Mouse (Mus musculus) embryonic facial prominence, embryonic 14.5 days (tissue): ENCODE measurements at regions not wholly inside any gene's neighbourhood (a gene's known extent, or its start where the extent isn't known, plus 50 kb on each side); places are given as distances from the start of the nearest gene placed in this dataset.

Experiments
- ATAC-seq: fragments of 200-750 bp; cut with Nextera tagmentation; 2 replicates; pipeline ENCODE4 v1.8.0; 2017; ENCODE audit warnings: low read depth, moderate number of reproducible peaks, moderate TSS enrichment
- DNase-seq: peaks from one replicate; pipeline ENCODE4 v3.0.0-alpha.2; 2015; ENCODE audit warnings: low spot score
- H3K27ac ChIP-seq: fragments of 300-500 bp; sonication (generic); replicated peaks from 2 replicates; pipeline ENCODE4 v1.5.1; 2014; ENCODE audit warnings: low read depth, mild to moderate bottlenecking, low read length, moderate library complexity
- H3K27me3 ChIP-seq: fragments of 300-500 bp; sonication (generic); replicated peaks from 2 replicates; pipeline ENCODE4 v1.6.1; 2014; ENCODE audit warnings: low read length; ENCODE audit not compliant: control insufficient read depth, insufficient read depth
- H3K36me3 ChIP-seq: fragments of 300-500 bp; sonication (generic); 2 replicates; pipeline ENCODE4 v1.6.1; 2014; ENCODE audit warnings: low read length, mixed read lengths; ENCODE audit not compliant: control insufficient read depth, insufficient read depth
- H3K4me1 ChIP-seq: fragments of 300-500 bp; sonication (generic); 2 replicates; pipeline ENCODE4 v1.6.1; 2014; ENCODE audit warnings: antibody characterized with exemption, low read length; ENCODE audit not compliant: control insufficient read depth, insufficient read depth
- H3K4me2 ChIP-seq: fragments of 300-500 bp; sonication (generic); 2 replicates; pipeline ENCODE4 v1.6.1; 2014; ENCODE audit warnings: low read depth, mild to moderate bottlenecking, low read length, moderate library complexity, mixed read lengths
- H3K4me3 ChIP-seq: fragments of 300-500 bp; sonication (generic); 2 replicates; pipeline ENCODE4 v1.5.1; 2014; ENCODE audit warnings: low read depth, mild to moderate bottlenecking, low read length
- H3K9ac ChIP-seq: fragments of 300-500 bp; sonication (generic); 2 replicates; pipeline ENCODE4 v1.6.1; 2014; ENCODE audit warnings: low read depth, mild to moderate bottlenecking, low read length, moderate library complexity, mixed read lengths
- H3K9me3 ChIP-seq: fragments of 300-500 bp; sonication (generic); 2 replicates; pipeline ENCODE4 v1.6.1; 2016; ENCODE audit warnings: low read length; ENCODE audit not compliant: control insufficient read depth
- WGBS: fragments of 180-500 bp; shearing (Covaris S2); extraction: QIAGEN DNeasy Blood & Tissue Kit; methylation state at CpG from one replicate; pipeline ENCODE4 v1.1.7; 2014; 5-methylcytosine and 5-hydroxymethylcytosine counted together

DNA sequence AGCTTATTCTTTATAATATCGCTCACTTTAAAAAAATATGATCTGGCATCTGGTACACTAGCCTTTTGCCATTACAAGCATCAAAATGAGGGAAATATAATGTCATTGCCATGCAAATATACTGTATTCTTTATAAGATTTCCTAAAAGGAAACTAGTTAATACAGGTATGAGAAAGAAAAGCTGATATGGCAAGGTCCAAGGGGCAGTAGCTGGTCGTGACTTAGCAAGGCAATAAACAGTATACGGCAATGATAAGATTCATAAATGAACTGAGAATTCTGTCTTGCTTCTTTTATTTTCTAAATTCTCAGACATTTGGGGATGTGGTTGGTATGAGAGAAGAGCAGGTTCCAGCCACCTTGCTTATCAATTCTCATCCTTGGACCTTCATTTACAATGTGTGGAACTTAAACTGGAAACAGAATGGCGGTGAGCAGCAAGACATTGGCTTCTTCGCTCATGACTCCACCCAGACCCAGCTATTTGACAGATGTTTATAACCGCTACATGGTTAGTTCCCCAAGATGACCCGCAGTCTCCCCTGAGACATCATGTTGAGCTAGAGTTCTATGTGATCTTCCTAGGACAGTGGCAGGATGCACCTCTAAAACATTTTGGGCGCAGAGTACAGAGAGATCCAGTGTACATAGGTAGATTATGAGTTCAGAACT is 797.5 kb upstream of the Adgrl4 start:
- Histone ChIP-seq H3K9me3 (no peaks in the 10 kb centered on the region), H3K9ac (no peak overlapping the region), H3K36me3 (no peaks in the 10 kb centered on the region), H3K4me1 (no peaks in the 10 kb centered on the region), H3K27ac (no peak overlapping the region), H3K27me3 (no peaks in the 10 kb centered on the region), H3K4me2 (no peak overlapping the region), H3K4me3 (no peak overlapping the region)
- no peak for ATAC-seq
- no peak for DNase-seq
- WGBS = 92% methylated on average over 8 of the region's 8 CpGs

DNA sequence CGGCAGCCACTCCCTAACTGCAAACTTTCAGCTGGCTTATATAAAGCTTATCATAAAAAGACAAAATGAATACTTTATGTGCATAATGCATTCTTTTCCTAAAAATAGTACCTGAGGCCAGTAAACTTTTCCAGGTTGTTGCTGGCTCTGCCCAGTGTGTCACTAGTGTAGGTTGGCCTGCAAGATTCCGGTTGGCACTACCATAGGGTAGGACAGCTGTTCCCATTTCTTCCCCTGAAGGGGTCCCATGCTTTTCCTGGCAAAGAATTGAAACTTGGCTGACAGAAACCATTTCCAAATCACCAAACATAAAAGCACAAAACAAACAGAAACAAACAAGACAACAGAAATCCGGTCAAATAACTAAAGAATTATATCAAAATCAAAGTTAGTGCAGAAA is 789.6 kb upstream of the Adgrl4 start:
- WGBS = 79% methylated on average over 3 of the region's 3 CpGs
- H3K27ac ChIP-seq = no peak overlapping the region
- H3K27me3 ChIP-seq = no peaks in the 10 kb centered on the region
- no peaks in the 10 kb centered on the region for H3K4me1 ChIP-seq
- no peak overlapping the region for H3K4me3 ChIP-seq
- no peak overlapping the region for H3K4me2 ChIP-seq
- no peak for ATAC-seq
- no peaks in the 10 kb centered on the region for H3K36me3 ChIP-seq
- no peak for DNase-seq
- H3K9ac ChIP-seq = no peak overlapping the region
- H3K9me3 ChIP-seq = no peaks in the 10 kb centered on the region

GRCm38 (mm10) chr3:150649783-150650565 is 787.7 kb upstream of the Adgrl4 start:
- no peaks in the 10 kb centered on the region for H3K9me3 ChIP-seq
- no peak overlapping the region for H3K4me3 ChIP-seq
- ATAC-seq = no peak
- DNase-seq = peak; percentile 44
- H3K36me3 ChIP-seq = no peaks in the 10 kb centered on the region
- no peak overlapping the region for H3K9ac ChIP-seq
- H3K27me3 ChIP-seq = no peaks in the 10 kb centered on the region
- 64% methylated on average over 3 of the region's 3 CpGs for WGBS
- no peak overlapping the region for H3K4me2 ChIP-seq
- H3K4me1 ChIP-seq = no peaks in the 10 kb centered on the region
- H3K27ac ChIP-seq = no peak overlapping the region

DNA sequence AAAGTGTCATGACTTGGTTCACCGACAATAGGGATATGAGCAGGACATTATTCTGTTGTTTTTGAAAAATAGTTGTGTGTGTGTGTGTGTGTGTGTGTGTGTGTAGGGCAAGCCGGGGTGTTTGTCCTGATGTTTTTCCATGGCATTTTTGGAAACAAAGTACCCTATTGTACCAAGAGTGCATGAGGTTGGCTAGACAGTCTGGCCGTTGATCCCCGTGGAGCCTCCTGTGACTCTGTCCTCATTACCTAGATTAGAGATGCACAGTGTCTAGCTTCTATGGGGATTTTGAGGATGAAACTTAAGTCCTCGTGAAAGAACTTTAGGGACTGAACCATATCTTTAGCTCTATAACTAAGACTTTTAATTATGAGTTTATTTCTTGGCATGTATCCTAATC is 741.9 kb upstream of the Adgrl4 start:
- DNase-seq (no peak), ATAC-seq (no peak)
- Histone ChIP-seq H3K36me3 (no peaks in the 10 kb centered on the region), H3K9me3 (no peaks in the 10 kb centered on the region), H3K4me3 (no peak overlapping the region), H3K4me1 (no peaks in the 10 kb centered on the region), H3K27me3 (no peaks in the 10 kb centered on the region), H3K4me2 (no peak overlapping the region), H3K9ac (no peak overlapping the region), H3K27ac (no peak overlapping the region)
- WGBS = 48% methylated on average over 5 of the region's 5 CpGs

DNA sequence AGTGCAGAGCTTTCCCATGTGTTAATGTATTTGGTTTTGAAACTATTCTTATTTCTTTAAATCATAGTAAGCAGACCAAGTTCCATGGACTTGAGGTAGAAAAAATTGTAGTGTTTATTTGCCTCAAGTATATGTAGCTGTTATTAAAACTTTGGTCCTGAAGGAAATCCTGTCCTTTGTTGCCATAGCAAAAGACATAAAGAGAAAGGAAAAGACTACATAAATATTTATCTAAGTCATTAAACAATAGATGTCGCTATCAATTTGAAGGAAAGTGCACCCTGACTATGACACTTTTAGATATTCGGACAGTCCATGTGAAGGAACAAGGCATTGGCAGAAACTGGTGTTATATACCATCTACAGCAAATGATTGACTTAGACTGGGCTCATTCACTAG is 737.7 kb upstream of the Adgrl4 start:
- Histone ChIP-seq H3K27ac (no peak overlapping the region), H3K4me2 (no peak overlapping the region), H3K4me3 (no peak overlapping the region), H3K4me1 (no peaks in the 10 kb centered on the region), H3K36me3 (no peaks in the 10 kb centered on the region), H3K27me3 (no peaks in the 10 kb centered on the region), H3K9ac (no peak overlapping the region), H3K9me3 (no peaks in the 10 kb centered on the region)
- no peak for DNase-seq
- WGBS = 79% methylated on average over 2 of the region's 2 CpGs
- ATAC-seq = no peak
